Mouse (Mus musculus): ENCODE measurements at regions not wholly inside any gene's neighbourhood (a gene's known extent, or its start where the extent isn't known, plus 50 kb on each side); places are given as distances from the start of the nearest gene placed in this dataset.

GRCm38 (mm10) chr4:64803886-64804285 lies 320.1 kb upstream of the Pappa start:
- Histone ChIP-seq H3K9ac (replicated peaks; ENCODE audit: low read depth, low read length) (no peak overlapping the region), H3K4me2 (ENCODE audit: low read depth, low read length) (no peak overlapping the region), H3K36me3 (replicated peaks; ENCODE audit: control insufficient read depth, insufficient read depth, low read length) (no peaks in the 10 kb centered on the region), H3K27ac (ENCODE audit: low read depth) (no peak overlapping the region), H3K4me1 (ENCODE audit: control insufficient read depth, insufficient read depth) (no peaks in the 10 kb centered on the region), H3K9me3 (replicated peaks; ENCODE audit: control insufficient read depth, low read length) (no peaks in the 10 kb centered on the region), H3K27me3 (ENCODE audit: control insufficient read depth, insufficient read depth, low read length) (no peaks in the 10 kb centered on the region), H3K4me3 (ENCODE audit: low read depth, low read length) (no peak overlapping the region)
- DNase-seq (ENCODE audit: low spot score) (no peak), ATAC-seq (ENCODE audit: insufficient read depth, low read depth) (no peak)
- no peak for TF ChIP-seq EP300 (IDR thresholded peaks at IDR 0.05; ENCODE audit: low read depth)
- no peak for TF ChIP-seq CTCF (IDR thresholded peaks at IDR 0.05; ENCODE audit: low read depth)
- WGBS = 48% methylated on average over 7 of the region's 7 CpGs

DNA sequence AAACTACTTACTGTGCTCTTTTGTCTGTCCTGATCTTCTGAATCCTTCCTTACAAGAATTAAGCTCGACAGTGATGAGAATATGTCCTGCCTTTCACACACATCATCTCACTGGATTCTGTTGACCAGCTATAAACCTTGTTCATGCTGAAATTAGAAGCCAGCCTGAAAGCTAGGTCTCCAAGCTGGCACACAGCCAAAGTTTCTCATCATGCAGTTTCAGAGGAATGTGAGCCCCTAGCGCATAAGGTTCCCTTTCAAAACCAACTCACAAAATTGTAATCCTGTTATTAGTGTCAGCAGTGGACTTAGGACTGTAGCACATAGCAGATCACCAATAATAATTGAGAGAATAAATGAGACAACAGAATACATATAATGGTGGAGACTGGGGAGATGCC lies 319.0 kb upstream of the Pappa start:
- no peaks in the 10 kb centered on the region for H3K36me3 ChIP-seq (replicated peaks; ENCODE audit: control insufficient read depth, insufficient read depth, low read length)
- H3K9me3 ChIP-seq (replicated peaks; ENCODE audit: control insufficient read depth, low read length) = no peaks in the 10 kb centered on the region
- TF ChIP-seq EP300 (IDR thresholded peaks at IDR 0.05; ENCODE audit: low read depth) (no peak), CTCF (IDR thresholded peaks at IDR 0.05; ENCODE audit: low read depth) (no peak)
- no peak for DNase-seq (ENCODE audit: low spot score)
- H3K4me3 ChIP-seq (ENCODE audit: low read depth, low read length) = no peak overlapping the region
- H3K27ac ChIP-seq (ENCODE audit: low read depth) = no peak overlapping the region
- WGBS = 49% methylated on average over 2 of the region's 2 CpGs
- ATAC-seq (ENCODE audit: insufficient read depth, low read depth) = no peak
- no peaks in the 10 kb centered on the region for H3K27me3 ChIP-seq (ENCODE audit: control insufficient read depth, insufficient read depth, low read length)
- H3K9ac ChIP-seq (replicated peaks; ENCODE audit: low read depth, low read length) = no peak overlapping the region
- H3K4me2 ChIP-seq (ENCODE audit: low read depth, low read length) = no peak overlapping the region
- H3K4me1 ChIP-seq (ENCODE audit: control insufficient read depth, insufficient read depth) = no peaks in the 10 kb centered on the region

DNA sequence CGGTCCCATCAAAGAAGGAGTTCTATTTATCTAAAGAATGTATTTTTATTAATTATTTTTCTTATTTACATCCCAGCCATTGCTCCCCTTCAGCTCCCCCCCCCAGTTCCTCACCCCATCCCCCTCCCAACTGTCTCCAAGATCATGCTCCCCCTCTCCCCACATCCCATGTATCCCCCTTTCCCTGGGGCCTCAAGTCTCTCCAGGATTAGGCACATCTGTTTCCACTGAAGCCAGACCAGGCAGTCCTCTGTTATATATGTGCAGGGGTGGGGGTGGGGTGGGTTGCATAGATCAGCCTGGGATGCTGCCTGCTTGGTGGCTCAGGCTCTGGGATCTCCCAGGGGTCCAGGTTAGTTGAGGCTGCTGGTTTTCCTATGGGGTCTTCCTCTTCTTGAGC lies 316.8 kb upstream of the Pappa start:
- no peaks in the 10 kb centered on the region for H3K36me3 ChIP-seq (replicated peaks; ENCODE audit: control insufficient read depth, insufficient read depth, low read length)
- WGBS = 85% methylated on average over 1 of the region's 1 CpGs
- no peaks in the 10 kb centered on the region for H3K4me1 ChIP-seq (ENCODE audit: control insufficient read depth, insufficient read depth)
- ATAC-seq (ENCODE audit: insufficient read depth, low read depth) (no peak), DNase-seq (ENCODE audit: low spot score) (no peak)
- H3K4me3 ChIP-seq (ENCODE audit: low read depth, low read length) = no peak overlapping the region
- no peak overlapping the region for H3K27ac ChIP-seq (ENCODE audit: low read depth)
- no peak overlapping the region for H3K9ac ChIP-seq (replicated peaks; ENCODE audit: low read depth, low read length)
- no peaks in the 10 kb centered on the region for H3K27me3 ChIP-seq (ENCODE audit: control insufficient read depth, insufficient read depth, low read length)
- no peak overlapping the region for H3K4me2 ChIP-seq (ENCODE audit: low read depth, low read length)
- TF ChIP-seq CTCF (IDR thresholded peaks at IDR 0.05; ENCODE audit: low read depth) (no peak), EP300 (IDR thresholded peaks at IDR 0.05; ENCODE audit: low read depth) (no peak)
- H3K9me3 ChIP-seq (replicated peaks; ENCODE audit: control insufficient read depth, low read length) = no peaks in the 10 kb centered on the region

DNA sequence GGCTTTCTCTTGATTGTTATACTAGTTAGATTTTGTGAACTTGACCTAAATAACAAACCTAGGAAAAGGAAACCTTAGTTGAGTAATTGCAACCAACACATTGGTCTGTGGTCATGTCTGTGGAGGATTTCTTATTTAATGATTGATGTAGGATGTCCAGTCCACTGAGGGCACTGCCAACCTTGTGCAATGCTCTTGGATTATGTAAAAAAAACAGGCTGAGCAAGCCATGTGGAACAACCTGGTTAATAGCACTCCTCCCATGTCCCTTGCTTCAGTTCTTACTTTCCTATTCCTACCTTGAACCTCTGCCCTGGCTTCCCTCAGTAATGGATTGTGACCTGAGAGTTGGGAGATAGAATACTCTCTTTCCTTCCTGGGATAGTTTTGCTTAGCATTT lies 312.0 kb upstream of the Pappa start:
- Histone ChIP-seq H3K36me3 (replicated peaks; ENCODE audit: control insufficient read depth, insufficient read depth, low read length) (no peaks in the 10 kb centered on the region), H3K27ac (ENCODE audit: low read depth) (no peak overlapping the region), H3K27me3 (ENCODE audit: control insufficient read depth, insufficient read depth, low read length) (no peaks in the 10 kb centered on the region), H3K9me3 (replicated peaks; ENCODE audit: control insufficient read depth, low read length) (no peaks in the 10 kb centered on the region), H3K4me3 (ENCODE audit: low read depth, low read length) (no peak overlapping the region), H3K4me1 (ENCODE audit: control insufficient read depth, insufficient read depth) (no peaks in the 10 kb centered on the region), H3K9ac (replicated peaks; ENCODE audit: low read depth, low read length) (no peak overlapping the region), H3K4me2 (ENCODE audit: low read depth, low read length) (no peak overlapping the region)
- DNase-seq (ENCODE audit: low spot score) = no peak
- TF ChIP-seq EP300 (IDR thresholded peaks at IDR 0.05; ENCODE audit: low read depth) = no peak
- TF ChIP-seq CTCF (IDR thresholded peaks at IDR 0.05; ENCODE audit: low read depth) = no peak
- ATAC-seq (ENCODE audit: insufficient read depth, low read depth) = no peak

DNA sequence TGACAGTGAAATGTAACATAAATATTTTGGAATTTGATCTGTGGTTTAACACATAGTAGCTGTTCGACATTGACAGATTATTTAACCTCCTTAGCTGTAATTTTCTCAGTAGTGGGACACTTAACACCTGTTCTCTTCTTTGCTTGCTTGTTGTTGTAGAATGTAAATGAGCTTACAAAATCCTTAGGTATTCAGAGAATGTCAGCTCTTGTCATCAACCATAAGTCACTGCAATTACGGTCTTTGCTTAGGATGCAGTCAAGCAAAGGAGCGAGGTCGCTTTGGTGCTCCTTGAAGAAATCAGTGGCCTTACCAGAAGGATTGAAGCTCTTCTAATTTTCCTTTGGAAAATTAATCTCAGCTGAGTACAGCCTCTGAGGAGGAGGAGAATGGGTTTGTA lies 311.2 kb upstream of the Pappa start:
- Histone ChIP-seq H3K4me3 (ENCODE audit: low read depth, low read length) (no peak overlapping the region), H3K4me1 (ENCODE audit: control insufficient read depth, insufficient read depth) (no peaks in the 10 kb centered on the region), H3K27me3 (ENCODE audit: control insufficient read depth, insufficient read depth, low read length) (no peaks in the 10 kb centered on the region), H3K27ac (ENCODE audit: low read depth) (no peak overlapping the region), H3K36me3 (replicated peaks; ENCODE audit: control insufficient read depth, insufficient read depth, low read length) (no peaks in the 10 kb centered on the region), H3K9ac (replicated peaks; ENCODE audit: low read depth, low read length) (no peak overlapping the region), H3K4me2 (ENCODE audit: low read depth, low read length) (no peak overlapping the region), H3K9me3 (replicated peaks; ENCODE audit: control insufficient read depth, low read length) (no peaks in the 10 kb centered on the region)
- ATAC-seq (ENCODE audit: insufficient read depth, low read depth) = no peak
- TF ChIP-seq CTCF (IDR thresholded peaks at IDR 0.05; ENCODE audit: low read depth) = no peak
- no peak for TF ChIP-seq EP300 (IDR thresholded peaks at IDR 0.05; ENCODE audit: low read depth)
- 76% methylated on average over 4 of the region's 4 CpGs for WGBS
- DNase-seq (ENCODE audit: low spot score) = no peak

GRCm38 (mm10) chr4:64832882-64833281 lies 291.1 kb upstream of the Pappa start:
- no peaks in the 10 kb centered on the region for H3K9me3 ChIP-seq (replicated peaks; ENCODE audit: control insufficient read depth, low read length)
- no peak overlapping the region for H3K4me2 ChIP-seq (ENCODE audit: low read depth, low read length)
- 39% methylated on average over 2 of the region's 2 CpGs for WGBS
- no peaks in the 10 kb centered on the region for H3K36me3 ChIP-seq (replicated peaks; ENCODE audit: control insufficient read depth, insufficient read depth, low read length)
- DNase-seq (ENCODE audit: low spot score) (peak; percentile 11), ATAC-seq (ENCODE audit: insufficient read depth, low read depth) (no peak)
- no peaks in the 10 kb centered on the region for H3K4me1 ChIP-seq (ENCODE audit: control insufficient read depth, insufficient read depth)
- TF ChIP-seq EP300 (IDR thresholded peaks at IDR 0.05; ENCODE audit: low read depth) (no peak), CTCF (IDR thresholded peaks at IDR 0.05; ENCODE audit: low read depth) (peak; percentile 43)
- no peaks in the 10 kb centered on the region for H3K27me3 ChIP-seq (ENCODE audit: control insufficient read depth, insufficient read depth, low read length)
- H3K9ac ChIP-seq (replicated peaks; ENCODE audit: low read depth, low read length) = no peak overlapping the region
- H3K27ac ChIP-seq (ENCODE audit: low read depth) = no peak overlapping the region
- H3K4me3 ChIP-seq (ENCODE audit: low read depth, low read length) = no peak overlapping the region
